Mouse (Mus musculus) heart, embryonic 16.5 days (tissue): ENCODE measurements around the gene Cib2. TPM values are rescaled to one million over a fixed set of nuclear protein-coding genes. Genes with fewer than 3 reads are reported as not detected.

Source experiments
- polyA plus RNA-seq: library from polyadenylated mRNA; unstranded; fragments of >200 nt; fragmentation: Nextera tagmentation; extraction: Ambion mirVana; gene quantifications from 2 replicates; pipeline ENCODE4 v1.2.1, GENCODE M21; 2015

Gene Cib2
- polyA plus RNA-seq, 1 experiment from 2014 or later: 5.1 TPM

Other genes starting within 250 kb of the Cib2 start
- 6.2 and 6.6 TPM in 2 replicates for gene Dmxl2, start 58.6 kb downstream of the Cib2 start, polyA plus RNA-seq
- gene Sh2d7, start 21.2 kb downstream of the Cib2 start, polyA plus RNA-seq: not detected in 2 replicates
- gene Idh3a, start 26.1 kb upstream of the Cib2 start, polyA plus RNA-seq: 529 and 574 TPM in 2 replicates
- gene Acsbg1, start 101.7 kb upstream of the Cib2 start, polyA plus RNA-seq: 0.10 and 0.13 TPM in 2 replicates
- 30.1 and 30.2 TPM in 2 replicates for gene Dnaja4, start 138.7 kb upstream of the Cib2 start, polyA plus RNA-seq
- gene Wdr61, start 174.3 kb upstream of the Cib2 start, polyA plus RNA-seq: 90.3 and 101 TPM in 2 replicates
- 6.5 and 7.6 TPM in 2 replicates for gene Crabp1, start 204.5 kb upstream of the Cib2 start, polyA plus RNA-seq